Mouse (Mus musculus) liver, embryonic 14.5 days (tissue): Measurements from ENCODE around the gene Cntd1. TPM values are rescaled to one million over a fixed set of nuclear protein-coding genes. Genes with fewer than 3 reads are reported as not detected.

Experiments
- ATAC-seq: fragments of 200-750 bp; cut with Nextera tagmentation; 2 replicates; pipeline ENCODE4 v1.8.0; 2017; ENCODE audit warnings: moderate number of reproducible peaks, mild to moderate bottlenecking, moderate library complexity; ENCODE audit not compliant: insufficient read depth
- DNase-seq, 3 experiments: peaks; one replicate each; pipeline ENCODE4 v3.0.0-alpha.2; 2012 to 2013; ENCODE audit warnings: low read depth in 3 of 3, low spot score in 3 of 3
- H3K27ac ChIP-seq: fragments of 300-500 bp; sonication (generic); 2 replicates; pipeline ENCODE4 v1.5.1; 2014; ENCODE audit warnings: moderate library complexity, mild to moderate bottlenecking, control low read depth, inconsistent platforms
- H3K27me3 ChIP-seq: fragments of 300-500 bp; sonication (generic); 2 replicates; pipeline ENCODE4 v1.6.1; 2014; ENCODE audit warnings: mild to moderate bottlenecking, low read length, moderate library complexity; ENCODE audit not compliant: control insufficient read depth, insufficient read depth
- H3K36me3 ChIP-seq: fragments of 300-500 bp; sonication (generic); replicated peaks from 2 replicates; pipeline ENCODE4 v1.6.1; 2014; ENCODE audit warnings: low read depth; ENCODE audit not compliant: control insufficient read depth, insufficient read depth
- H3K4me1 ChIP-seq, 2 experiments: fragments of 200-500 bp in 1 of 2; fragments of 300-500 bp in 1 of 2; sonication (generic) in 1 of 2; replicated peaks; 2 replicates each; pipeline ENCODE4 v1.6.1; 2012 to 2014; ENCODE audit warnings: antibody characterized with exemption in 1 of 2, inconsistent platforms in 1 of 2, low read length in 1 of 2; ENCODE audit not compliant: control insufficient read depth in 2 of 2, insufficient read depth in 2 of 2
- H3K4me2 ChIP-seq: fragments of 300-500 bp; sonication (generic); 2 replicates; pipeline ENCODE4 v1.6.1; 2014; ENCODE audit warnings: low read depth, mild to moderate bottlenecking, control low read depth, moderate library complexity
- H3K4me3 ChIP-seq, 2 experiments: fragments of 200-500 bp in 1 of 2; fragments of 300-500 bp in 1 of 2; sonication (generic) in 1 of 2; 2 replicates each; pipeline ENCODE4 v1.5.1; 2012 to 2014; ENCODE audit warnings: low read depth in 2 of 2, low read length in 2 of 2, mild to moderate bottlenecking in 2 of 2, control low read depth in 1 of 2, inconsistent platforms in 1 of 2, moderate library complexity in 1 of 2; ENCODE audit not compliant: insufficient read depth in 1 of 2
- H3K9ac ChIP-seq: fragments of 300-500 bp; sonication (generic); replicated peaks from 2 replicates; pipeline ENCODE4 v1.6.1; 2014; ENCODE audit warnings: mild to moderate bottlenecking, control low read depth, moderate library complexity
- H3K9me3 ChIP-seq: fragments of 300-500 bp; sonication (generic); 2 replicates; pipeline ENCODE4 v1.6.1; 2016; ENCODE audit warnings: low read length, mixed read lengths; ENCODE audit not compliant: control insufficient read depth
- CTCF ChIP-seq: IDR thresholded peaks from 2 replicates; pipeline ENCODE4 v1.5.1; 2016; ENCODE audit warnings: antibody characterized with exemption, low read depth, control low read depth
- EP300 ChIP-seq: IDR thresholded peaks from 2 replicates; pipeline ENCODE4 v1.6.1; 2016; ENCODE audit warnings: antibody characterized with exemption, low read depth
- WGBS: fragments of 180-500 bp; shearing (Covaris S2); extraction: QIAGEN DNeasy Blood & Tissue Kit; methylation state at CpG from one replicate; pipeline ENCODE4 v1.1.7; 2014; ENCODE audit not compliant: insufficient replicate concordance; 5-methylcytosine and 5-hydroxymethylcytosine counted together
- polyA plus RNA-seq, 2 experiments: library from polyadenylated mRNA; depleted of rRNA in 1 of 2; stranded (reverse) in 1 of 2; unstranded in 1 of 2; fragments of >200 nt; fragmentation: Nextera tagmentation in 1 of 2; extraction: Ambion mirVana in 1 of 2; gene quantifications; 2 replicates each; pipeline versions ENCODE4 v1.2.1 to v1.2.3; 2012 to 2014

Gene Cntd1
- polyA plus RNA-seq, 2 experiments = 0.68 to 0.72 TPM

GRCm38 (mm10) chr11:101265906-101266305, 12.9 kb upstream of the Cntd1 start:
- Histone ChIP-seq H3K4me2 (no peak overlapping the region), H3K4me3 (no peak overlapping the region), H3K27ac (no peak overlapping the region), H3K36me3 (no peaks in the 10 kb centered on the region), H3K9ac (no peak overlapping the region), H3K4me1 (peaks cover 10 to 21% of the 10 kb centered on the region in 2 experiments), H3K27me3 (peaks cover 48% of the 10 kb centered on the region), H3K9me3 (no peaks in the 10 kb centered on the region)
- DNase-seq = no peak
- ATAC-seq = no peak
- TF ChIP-seq CTCF = no peak
- WGBS = 42% methylated on average over 6 of the region's 6 CpGs

GRCm38 (mm10) chr11:101269577-101270116, 9.2 kb upstream of the Cntd1 start:
- H3K9ac ChIP-seq = no peak overlapping the region
- no peak overlapping the region for H3K4me3 ChIP-seq
- WGBS = 19% methylated on average over 10 of the region's 10 CpGs
- H3K27ac ChIP-seq = no peak overlapping the region
- no peaks in the 10 kb centered on the region for H3K36me3 ChIP-seq
- H3K27me3 ChIP-seq = peaks cover 20% of the 10 kb centered on the region
- H3K4me1 ChIP-seq = peaks cover 6 to 11% of the 10 kb centered on the region in 2 experiments
- no peak overlapping the region for H3K4me2 ChIP-seq
- no peaks in the 10 kb centered on the region for H3K9me3 ChIP-seq
- ATAC-seq (peak; percentile 51; the same call in 1 of the 2 replicates), DNase-seq (no peak)
- no peak for TF ChIP-seq EP300
- TF ChIP-seq CTCF = no peak

- no peaks in the 10 kb centered on the region for H3K9me3 ChIP-seq
- H3K9ac ChIP-seq = no peak overlapping the region
- peaks cover 9 to 16% of the 10 kb centered on the region in 2 experiments for H3K4me1 ChIP-seq
- no peaks in the 10 kb centered on the region; the same call in 1 of the 2 replicates for H3K36me3 ChIP-seq
- no peak for DNase-seq
- 69% methylated on average over 3 of the region's 3 CpGs for WGBS
- no peaks in the 10 kb centered on the region; the same call in 1 of the 2 replicates for H3K27me3 ChIP-seq
- no peak overlapping the region for H3K4me2 ChIP-seq
- TF ChIP-seq CTCF = no peak
- no peak for TF ChIP-seq EP300
- no peak overlapping the region for H3K27ac ChIP-seq
- no peak for ATAC-seq
- H3K4me3 ChIP-seq = no peak overlapping the region
These were observed 6.4 kb upstream of the Cntd1 start for GRCm38 (mm10) chr11:101272446-101272845.

- H3K9ac ChIP-seq = no peak overlapping the region
- 69% methylated on average over 4 of the region's 4 CpGs for WGBS
These were observed 3.5 kb upstream of the Cntd1 start for GRCm38 (mm10) chr11:101275309-101275708.

GRCm38 (mm10) chr11:101276319-101277070, 2.3 kb upstream of the Cntd1 start:
- ATAC-seq (no peak), DNase-seq (no peak)
- no peak overlapping the region for H3K4me3 ChIP-seq
- no peaks in the 10 kb centered on the region for H3K9me3 ChIP-seq
- peaks cover 10 to 19% of the 10 kb centered on the region in 2 experiments for H3K4me1 ChIP-seq
- no peak overlapping the region for H3K27ac ChIP-seq
- TF ChIP-seq EP300 = no peak
- no peak for TF ChIP-seq CTCF
- H3K4me2 ChIP-seq = no peak overlapping the region
- H3K36me3 ChIP-seq = no peaks in the 10 kb centered on the region; the same call in 1 of the 2 replicates
- no peak overlapping the region for H3K9ac ChIP-seq
- 64% methylated on average over 27 of the region's 27 CpGs for WGBS
- no peaks in the 10 kb centered on the region; the same call in 1 of the 2 replicates for H3K27me3 ChIP-seq

More at GRCm38 (mm10) chr11:101275309-101275708, 3.5 kb upstream of the Cntd1 start:
- no peak overlapping the region for H3K4me2 ChIP-seq
- peaks cover 10 to 19% of the 10 kb centered on the region in 2 experiments for H3K4me1 ChIP-seq
- ATAC-seq (no peak), DNase-seq (no peak)
- H3K9me3 ChIP-seq = no peaks in the 10 kb centered on the region
- H3K4me3 ChIP-seq = no peak overlapping the region
- H3K27me3 ChIP-seq = no peaks in the 10 kb centered on the region; the same call in 1 of the 2 replicates
- no peaks in the 10 kb centered on the region; the same call in 1 of the 2 replicates for H3K36me3 ChIP-seq
- H3K27ac ChIP-seq = no peak overlapping the region
- TF ChIP-seq CTCF = no peak
- no peak for TF ChIP-seq EP300
